Mouse (Mus musculus) small intestine, adult 2 months (tissue): Measurements from ENCODE around the gene Eif3i. TPM values are rescaled to one million over a fixed set of nuclear protein-coding genes. Genes with fewer than 3 reads are reported as not detected.

Experiments used
- H3K27ac ChIP-seq: fragments of 200-500 bp; 2 replicates; pipeline ENCODE4 v1.5.1; 2012; ENCODE audit warnings: low read depth, low read length, control low read depth, inconsistent platforms; ENCODE audit not compliant: insufficient read depth
- H3K27me3 ChIP-seq: fragments of 200-500 bp; 2 replicates; pipeline ENCODE4 v1.6.1; 2012; ENCODE audit warnings: mild to moderate bottlenecking, moderate library complexity, low read length, inconsistent platforms; ENCODE audit not compliant: control insufficient read depth, insufficient read depth
- H3K36me3 ChIP-seq: fragments of 200-500 bp; 2 replicates; pipeline ENCODE4 v1.6.1; 2012; ENCODE audit warnings: mild to moderate bottlenecking, low read length, control low read depth, inconsistent platforms; ENCODE audit not compliant: control insufficient read depth, insufficient read depth
- H3K4me1 ChIP-seq: fragments of 200-500 bp; 2 replicates; pipeline ENCODE4 v1.6.1; 2012; ENCODE audit warnings: low read length, inconsistent platforms, mixed read lengths; ENCODE audit not compliant: control insufficient read depth, insufficient read depth, insufficient read length
- H3K4me3 ChIP-seq: fragments of 200-500 bp; 2 replicates; pipeline ENCODE4 v1.5.1; 2012; ENCODE audit warnings: low read depth, mild to moderate bottlenecking, control low read depth, inconsistent platforms, low read length, moderate library complexity
- CTCF ChIP-seq: fragments of 200-500 bp; IDR thresholded peaks from 2 replicates; pipeline ENCODE4 v1.5.1; 2012; ENCODE audit warnings: low read depth, mild to moderate bottlenecking, control low read depth, inconsistent platforms, low read length, moderate library complexity, mixed read lengths; ENCODE audit not compliant: insufficient replicate concordance, insufficient read length; ENCODE audit errors: extremely low read depth
- POLR2A ChIP-seq: fragments of 200-500 bp; IDR thresholded peaks from 2 replicates; pipeline ENCODE4 v1.6.1; 2012; ENCODE audit warnings: low read depth, mild to moderate bottlenecking, control low read depth, inconsistent platforms, low read length, moderate library complexity
- WGBS: fragments of 180-500 bp; shearing (Covaris S2); methylation state at CpG from one replicate; pipeline ENCODE4 v1.1.7; 2018; 5-methylcytosine and 5-hydroxymethylcytosine counted together
- polyA plus RNA-seq: library from polyadenylated mRNA; depleted of rRNA; stranded (reverse); fragments of >200 nt; gene quantifications from 2 replicates; pipeline ENCODE4 v1.2.3, GENCODE M21; 2012

The Eif3i gene
- polyA plus RNA-seq, 1 experiment = 202 TPM

GRCm38 (mm10) chr4:129582251-129582650 lies 18.2 kb downstream of the Eif3i start:
- WGBS = 89% methylated on average over 1 of the region's 1 CpGs
- H3K4me1 ChIP-seq = no peaks in the 10 kb centered on the region; the same call in none of the 2 replicates
- no peak overlapping the region for H3K4me3 ChIP-seq
- H3K36me3 ChIP-seq = no peaks in the 10 kb centered on the region
- H3K27ac ChIP-seq = no peak overlapping the region
- H3K27me3 ChIP-seq = no peaks in the 10 kb centered on the region
- TF ChIP-seq CTCF = no peak

GRCm38 (mm10) chr4:129580347-129580746 lies 20.1 kb downstream of the Eif3i start:
- TF ChIP-seq POLR2A (no peak), CTCF (no peak)
- WGBS = 60% methylated on average over 7 of the region's 7 CpGs
- H3K36me3 ChIP-seq = no peaks in the 10 kb centered on the region
- no peak overlapping the region for H3K4me3 ChIP-seq
- no peaks in the 10 kb centered on the region; the same call in 1 of the 2 replicates for H3K4me1 ChIP-seq
- no peak overlapping the region for H3K27ac ChIP-seq
- no peaks in the 10 kb centered on the region for H3K27me3 ChIP-seq

- 71% methylated on average over 5 of the region's 5 CpGs for WGBS
- no peak within 1 kb of the TSS for H3K27ac ChIP-seq
- no peaks in the 10 kb centered on the region for H3K27me3 ChIP-seq
- no peaks in the 10 kb centered on the region; the same call in 1 of the 2 replicates for H3K4me1 ChIP-seq
- no peaks in the 10 kb centered on the region for H3K36me3 ChIP-seq
- TF ChIP-seq POLR2A (no peak), CTCF (no peak)
- no peak within 1 kb of the TSS for H3K4me3 ChIP-seq
These were observed 22.0 kb downstream of the Eif3i start, which contains the start of gene Fam167b for GRCm38 (mm10) chr4:129578466-129578865. Fam167b (minus strand) TSS chr4:129578549.

- no peaks in the 10 kb centered on the region for H3K27me3 ChIP-seq
- no peaks in the 10 kb centered on the region; the same call in 1 of the 2 replicates for H3K4me1 ChIP-seq
- 75% methylated on average over 7 of the region's 7 CpGs for WGBS
- no peaks in the 10 kb centered on the region for H3K36me3 ChIP-seq
- TF ChIP-seq POLR2A (no peak), CTCF (no peak)
- no peak overlapping the region for H3K27ac ChIP-seq
- no peak overlapping the region for H3K4me3 ChIP-seq
These were observed 22.8 kb downstream of the Eif3i start for GRCm38 (mm10) chr4:129577688-129578087.

GRCm38 (mm10) chr4:129576863-129577491 lies 23.5 kb downstream of the Eif3i start:
- no peaks in the 10 kb centered on the region for H3K27me3 ChIP-seq
- TF ChIP-seq POLR2A (no peak), CTCF (peak; percentile 57; the same call in 1 of the 2 replicates)
- 26% methylated on average over 21 of the region's 21 CpGs for WGBS
- no peak overlapping the region for H3K27ac ChIP-seq
- H3K4me1 ChIP-seq = no peaks in the 10 kb centered on the region; the same call in 1 of the 2 replicates
- H3K36me3 ChIP-seq = no peaks in the 10 kb centered on the region
- peak overlapping the region; percentile 23 for H3K4me3 ChIP-seq

- peak overlapping the region; percentile 87 for H3K27ac ChIP-seq
- TF ChIP-seq CTCF (no peak), POLR2A (no peak)
- H3K4me3 ChIP-seq = peak overlapping the region; percentile 26
These were observed 25.1 kb downstream of the Eif3i start for GRCm38 (mm10) chr4:129575171-129575844.

GRCm38 (mm10) chr4:129573430-129573829 lies 27.0 kb downstream of the Eif3i start, which contains the start of gene Lck:
Lck (minus strand) TSS chr4:129573641.
- peak within 1 kb of the TSS; percentile 71 for H3K27ac ChIP-seq

More at GRCm38 (mm10) chr4:129575171-129575844, 25.1 kb downstream of the Eif3i start:
- Histone ChIP-seq H3K36me3 (no peaks in the 10 kb centered on the region), H3K27me3 (no peaks in the 10 kb centered on the region), H3K4me1 (no peaks in the 10 kb centered on the region; the same call in 1 of the 2 replicates)
- WGBS = 44% methylated on average over 7 of the region's 8 CpGs

More at GRCm38 (mm10) chr4:129573430-129573829, 27.0 kb downstream of the Eif3i start, which contains the start of gene Lck:
- TF ChIP-seq POLR2A (no peak), CTCF (no peak)
- peak within 1 kb of the TSS; percentile 56 for H3K4me3 ChIP-seq
- no peaks in the 10 kb centered on the region for H3K4me1 ChIP-seq
- no peaks in the 10 kb centered on the region for H3K27me3 ChIP-seq
- H3K36me3 ChIP-seq = no peaks in the 10 kb centered on the region
- 84% methylated on average over 8 of the region's 8 CpGs for WGBS
